Mouse (Mus musculus) lung, adult 2 months (tissue): ENCODE measurements around the gene Fbxo6.

Experiments
- CTCF ChIP-seq: fragments of 200-500 bp; IDR thresholded peaks from 2 replicates; pipeline ENCODE4 v1.5.1; 2011; ENCODE audit warnings: mild to moderate bottlenecking, low read length, control low read depth; ENCODE audit not compliant: insufficient read depth
- POLR2A ChIP-seq: fragments of 200-500 bp; IDR thresholded peaks from 2 replicates; pipeline ENCODE4 v1.6.1; 2011; ENCODE audit warnings: low read depth, mild to moderate bottlenecking, control low read depth, low read length, borderline replicate concordance; ENCODE audit errors: extremely low read depth

GRCm38 (mm10) chr4:148164461-148164860, 12.5 kb upstream of the Fbxo6 start:
- TF ChIP-seq POLR2A: no peak
- no peak for TF ChIP-seq CTCF
